Mouse (Mus musculus) frontal cortex, adult (tissue): Measurements from ENCODE around the gene Nrxn3.

ENCODE experiments used
- ATAC-seq: cut with Nextera tagmentation; 2 replicates; pipeline ENCODE4 v1.9.2; 2017; ENCODE audit warnings: mild to moderate bottlenecking, moderate library complexity, mixed read lengths; ENCODE audit not compliant: low TSS enrichment

The Nrxn3 gene

DNA sequence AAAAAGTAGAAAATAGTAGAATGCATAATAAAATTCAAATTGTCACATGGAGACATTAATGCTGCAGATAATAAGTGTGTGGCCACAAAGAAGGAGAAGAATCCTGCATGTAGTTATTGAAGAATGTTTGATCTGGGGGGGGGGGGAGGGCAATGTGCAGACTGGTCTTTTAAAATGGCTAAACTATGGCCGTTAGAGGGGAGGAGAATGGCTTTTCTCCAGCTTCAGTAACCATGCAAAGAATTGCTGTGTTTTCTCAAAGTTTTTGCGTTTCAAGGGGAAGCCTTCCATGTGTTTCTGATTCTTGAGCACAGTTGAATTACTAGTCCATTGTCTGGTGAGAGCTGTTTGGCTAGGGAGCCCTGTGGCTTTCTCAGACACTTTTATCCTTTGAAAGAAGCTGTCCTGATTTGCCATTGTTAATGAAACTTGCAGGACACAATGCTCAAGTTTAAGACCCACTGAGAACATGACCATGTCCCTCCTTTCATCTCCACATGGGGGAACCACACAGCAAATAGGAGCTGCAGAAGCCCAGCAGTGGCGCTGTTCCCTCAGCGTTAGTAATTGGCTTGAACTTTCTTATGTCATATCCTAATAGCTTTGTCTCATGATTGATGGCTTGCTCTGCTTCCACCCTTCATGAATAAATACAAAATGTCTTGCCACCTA lies 808.1 kb downstream of the Nrxn3 start:
- ATAC-seq, result no peak

DNA sequence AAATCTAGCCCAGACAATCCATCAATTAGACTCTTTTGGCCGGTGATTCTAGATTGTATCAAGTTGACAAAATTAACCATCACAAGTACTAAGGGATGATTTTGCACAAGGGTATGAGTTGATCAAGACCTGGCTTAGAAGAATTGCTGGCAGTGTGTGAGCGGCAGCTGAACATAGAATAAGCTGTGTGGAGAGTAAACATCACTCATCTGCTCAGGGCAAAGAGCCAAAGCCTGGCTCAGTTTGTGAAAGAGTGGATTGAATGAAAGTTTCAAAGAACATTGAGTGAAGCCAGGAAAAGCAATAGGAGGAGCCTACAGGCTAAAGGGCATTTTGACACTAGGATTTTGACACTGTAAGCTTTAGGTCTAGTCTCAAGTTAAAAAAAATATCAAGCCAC lies 828.6 kb downstream of the Nrxn3 start:
- ATAC-seq, result 0 out of 2 replicates have a peak, but pooled peaks have one; percentile 47

DNA sequence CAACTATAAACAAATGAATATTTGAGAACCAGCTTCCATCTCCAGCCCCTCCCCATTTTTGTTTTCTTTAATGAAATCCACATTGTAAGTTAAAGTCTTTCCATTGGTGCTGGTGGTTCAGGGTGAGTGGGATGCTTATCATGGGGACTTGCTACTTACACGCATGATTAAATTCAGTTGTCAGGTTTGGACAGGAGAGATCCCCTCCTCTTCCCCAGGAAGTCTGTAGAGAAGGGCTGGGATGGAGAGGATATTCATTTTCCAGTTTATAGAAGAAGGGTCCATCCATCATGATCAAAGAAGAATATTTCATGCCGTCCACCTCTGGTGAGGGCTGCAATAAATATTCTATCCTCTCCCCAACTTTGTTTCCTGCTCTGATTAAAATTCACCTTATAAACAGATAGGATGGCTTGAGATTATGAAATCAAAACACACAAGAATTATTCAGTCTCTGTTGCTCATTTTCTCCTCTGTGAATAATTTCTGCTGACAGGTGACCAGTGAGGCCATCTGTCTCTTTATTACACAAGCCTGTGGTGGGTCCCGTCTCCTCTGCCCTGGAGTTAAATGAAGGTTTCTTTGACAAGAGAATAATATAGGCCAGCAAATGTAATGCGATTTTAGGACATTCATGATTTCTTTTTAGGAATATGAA lies 830.7 kb downstream of the Nrxn3 start:
- no peak for ATAC-seq

DNA sequence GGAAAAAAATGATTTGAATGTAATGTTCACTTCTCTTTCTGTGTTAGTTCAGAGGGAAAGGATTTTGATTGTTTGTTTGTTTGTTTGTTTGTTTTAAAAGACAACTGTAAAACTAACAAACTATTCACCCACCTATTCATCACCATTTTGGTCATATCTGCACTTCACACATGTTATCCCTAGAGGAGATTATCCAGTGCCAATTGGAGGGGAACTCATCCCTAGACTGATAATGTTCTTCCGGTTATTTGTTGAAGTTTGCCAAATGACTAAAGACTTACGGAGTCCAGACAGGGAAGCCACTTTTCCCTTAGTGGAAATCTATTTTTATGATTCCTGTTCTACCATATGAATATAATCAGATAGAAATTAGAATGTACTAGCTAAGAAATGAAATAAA lies 831.5 kb downstream of the Nrxn3 start:
- ATAC-seq, result no peak

DNA sequence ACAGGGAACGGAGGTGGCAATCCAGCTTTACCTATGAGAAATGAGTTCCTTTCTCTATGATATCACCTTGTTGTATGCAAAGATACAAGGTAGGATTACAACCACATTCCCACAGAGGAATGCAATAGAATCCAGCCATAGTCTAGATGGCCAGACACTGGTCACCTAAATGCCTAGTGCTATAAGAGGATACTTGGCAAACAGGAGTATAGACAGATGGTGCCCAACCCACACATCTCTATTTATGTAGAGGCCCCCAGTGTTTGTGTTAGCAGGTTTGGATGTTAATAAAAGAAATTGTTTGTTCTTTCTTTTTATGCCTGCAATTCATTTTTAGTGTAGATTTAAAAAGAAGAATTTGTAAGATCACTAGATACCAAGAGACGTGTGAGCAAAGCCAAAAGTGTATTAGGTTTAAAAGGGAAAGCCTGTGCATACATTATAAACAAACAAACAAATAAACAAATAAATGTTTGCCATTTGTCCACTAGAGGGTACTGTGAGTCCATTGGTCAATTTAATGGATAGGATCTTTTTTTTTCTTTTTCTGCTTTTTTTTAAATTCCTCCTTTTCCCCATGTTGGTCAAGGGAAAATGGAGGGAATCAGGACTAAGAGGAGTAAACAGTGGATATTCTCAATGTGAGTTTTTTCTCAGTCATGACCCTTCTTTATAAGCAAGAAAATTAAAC lies 832.2 kb downstream of the Nrxn3 start:
- no peak for ATAC-seq

DNA sequence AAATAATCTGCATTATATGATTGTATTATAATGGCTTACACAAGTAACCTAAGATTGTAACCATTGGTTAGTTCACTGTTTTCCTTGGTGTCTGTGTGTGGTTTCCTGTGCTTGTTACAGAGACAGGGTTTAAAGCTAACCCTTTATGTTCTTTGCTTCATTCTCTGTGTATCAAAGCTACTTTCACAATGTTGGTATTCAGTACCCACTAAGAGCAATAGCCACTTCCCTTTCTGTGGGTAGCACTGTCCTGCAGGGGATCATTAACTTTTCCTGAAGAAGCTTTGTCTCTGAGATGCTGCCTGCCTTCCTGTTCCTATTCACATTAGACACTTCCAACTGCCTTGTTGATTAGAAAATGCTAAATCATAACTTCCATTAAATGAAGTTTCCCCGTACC lies 836.2 kb downstream of the Nrxn3 start:
- ATAC-seq, result no peak

DNA sequence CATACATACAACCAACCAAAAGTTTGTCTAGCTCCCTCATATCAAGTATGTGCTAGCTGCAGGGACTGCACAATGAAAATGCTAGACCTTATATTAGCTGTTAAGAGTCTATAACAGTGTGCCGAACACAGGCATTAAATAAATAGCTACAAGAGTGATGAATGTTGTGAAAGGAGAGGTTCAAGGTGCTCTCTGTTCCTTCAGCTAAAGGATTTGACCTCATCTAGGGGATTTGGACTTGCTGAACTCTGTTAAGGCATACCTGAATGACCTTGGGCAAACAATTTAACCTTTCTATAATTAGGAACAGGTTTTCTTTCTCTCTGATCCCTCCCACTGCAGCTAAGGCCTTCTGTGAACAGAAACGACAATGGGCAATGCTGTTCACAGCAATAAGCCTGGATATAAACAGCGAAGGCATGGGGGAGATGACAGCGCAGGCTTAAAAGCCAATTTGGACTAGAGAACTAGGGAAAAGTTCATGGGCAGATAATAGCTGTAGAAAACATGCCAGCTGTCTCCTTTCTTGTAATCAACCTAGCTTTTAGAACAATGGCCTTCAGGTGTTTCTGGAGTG lies 839.4 kb downstream of the Nrxn3 start:
- no peak for ATAC-seq

DNA sequence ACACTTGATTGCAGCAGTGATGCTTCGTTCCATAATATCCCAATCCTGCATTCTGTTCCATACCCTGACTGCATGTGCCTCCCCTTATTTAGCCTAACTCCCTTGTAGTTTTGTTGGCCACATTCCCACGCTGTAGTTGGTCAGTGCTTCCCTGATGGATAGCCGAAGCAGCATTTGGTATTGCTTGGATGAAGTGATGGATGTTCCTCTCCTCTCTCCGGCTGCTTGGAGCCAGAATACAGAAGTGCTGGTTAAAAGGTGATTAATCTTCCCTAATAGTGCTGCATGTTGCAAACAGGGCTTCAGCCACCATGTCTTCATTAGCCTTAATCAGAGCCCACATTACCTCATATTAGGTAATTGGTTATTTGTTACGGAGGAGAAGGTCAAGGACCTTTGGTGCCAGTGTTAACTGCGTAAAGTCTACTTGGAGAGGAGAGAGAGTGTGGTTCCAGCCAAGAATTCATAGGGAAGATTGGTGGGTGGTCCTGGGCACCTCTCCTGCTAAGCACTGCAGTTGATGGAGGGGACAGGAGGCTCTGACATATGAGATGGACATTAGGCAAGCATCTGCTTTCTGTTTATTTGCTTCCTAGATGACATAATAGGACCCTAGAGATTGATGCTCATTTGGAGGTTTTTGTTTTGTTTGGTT lies 846.2 kb downstream of the Nrxn3 start:
- ATAC-seq, result no peak

DNA sequence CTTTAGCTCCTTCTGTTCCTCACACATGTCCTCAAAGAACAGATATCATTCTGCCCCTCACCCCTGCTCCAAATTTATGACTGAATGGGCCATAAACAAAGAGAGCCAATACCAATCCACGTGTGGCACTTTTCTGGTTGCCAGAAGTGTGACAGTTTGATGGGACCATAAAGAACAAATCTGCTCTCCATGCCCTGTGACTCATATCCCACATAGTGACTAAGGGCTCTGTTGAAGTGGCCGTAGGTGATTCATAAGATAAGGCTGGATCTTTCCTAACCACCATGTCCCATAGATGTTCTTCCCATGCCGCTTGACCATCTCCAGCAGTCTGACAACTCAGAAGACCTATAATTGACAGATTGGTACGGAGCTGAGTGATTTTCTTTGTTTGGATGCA lies 869.8 kb downstream of the Nrxn3 start:
- ATAC-seq, result no peak

DNA sequence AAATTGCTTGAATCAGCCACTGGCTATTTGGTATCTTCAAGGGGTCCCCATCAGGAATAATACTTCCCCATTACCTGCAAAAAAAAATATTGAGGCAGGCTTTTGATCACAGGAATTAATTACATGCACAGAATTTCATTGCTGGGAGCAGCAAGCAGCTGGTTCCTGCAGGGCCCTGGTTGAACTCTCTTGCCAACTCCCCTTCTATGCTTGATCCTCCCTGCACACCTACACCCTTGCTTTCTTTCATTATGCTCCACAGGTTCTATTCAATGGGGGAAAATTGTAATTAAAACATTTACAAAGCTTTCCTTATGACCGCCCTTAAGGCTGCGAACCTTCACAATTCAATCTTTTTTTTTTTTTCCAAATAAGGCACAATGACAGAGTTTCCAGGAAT lies 891.0 kb downstream of the Nrxn3 start:
- no peak for ATAC-seq

DNA sequence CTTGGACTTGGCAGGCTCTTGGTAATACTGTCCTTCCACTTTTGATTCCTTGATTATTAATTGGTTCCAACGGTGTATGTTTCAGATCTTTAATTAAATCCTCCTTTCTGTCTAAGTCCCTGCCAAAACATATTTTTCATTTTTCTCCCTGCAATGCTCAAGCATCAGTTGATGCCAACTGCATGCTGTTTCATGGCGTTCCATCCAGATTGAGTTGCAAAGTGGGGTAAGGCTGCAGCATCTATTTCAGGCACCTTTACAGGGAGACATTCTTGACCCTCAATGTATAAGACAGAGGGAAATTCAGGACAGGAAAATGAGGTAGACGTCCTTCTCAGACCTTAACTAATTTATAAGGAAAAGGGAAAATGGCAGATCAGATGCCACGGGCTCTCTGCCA lies 903.1 kb downstream of the Nrxn3 start:
- no peak for ATAC-seq

DNA sequence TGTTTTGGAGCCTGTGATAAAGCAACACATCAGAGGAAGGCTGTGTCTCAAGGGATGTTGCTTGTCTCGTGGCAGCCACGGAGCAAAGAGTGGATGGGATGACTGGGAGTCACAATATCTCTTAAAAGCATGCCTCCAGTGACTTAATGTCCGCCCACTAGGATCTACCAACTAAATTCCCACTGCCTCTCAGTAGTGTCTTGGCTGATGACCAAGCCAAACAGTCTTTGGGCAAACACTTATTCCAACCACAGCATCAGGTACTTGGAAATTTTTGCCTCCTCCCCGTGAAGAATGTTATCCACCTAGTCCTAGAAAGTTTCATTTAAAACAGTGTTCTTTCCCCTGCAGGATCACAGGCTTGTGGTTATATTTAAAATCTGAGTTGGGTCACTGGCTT lies 917.4 kb downstream of the Nrxn3 start:
- no peak for ATAC-seq

DNA sequence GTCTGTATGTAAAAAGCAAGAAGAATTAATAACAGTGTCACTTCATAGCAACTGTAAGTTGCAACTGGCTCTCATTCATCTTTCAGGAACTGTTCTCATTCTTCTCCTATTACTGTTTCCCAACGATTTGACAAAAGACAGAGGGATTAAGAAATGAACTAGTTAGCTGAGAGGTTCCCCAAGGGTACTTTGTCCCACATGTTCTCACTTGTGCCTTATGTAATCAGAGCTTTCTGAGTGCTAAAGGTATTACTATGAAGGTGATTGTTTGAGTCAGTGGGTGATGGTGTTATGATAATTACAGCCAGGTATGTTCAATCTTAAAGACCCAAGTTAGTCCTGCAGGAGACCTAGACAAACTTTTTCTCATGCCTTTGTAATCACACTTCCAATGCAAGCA lies 918.8 kb downstream of the Nrxn3 start:
- no peak for ATAC-seq

DNA sequence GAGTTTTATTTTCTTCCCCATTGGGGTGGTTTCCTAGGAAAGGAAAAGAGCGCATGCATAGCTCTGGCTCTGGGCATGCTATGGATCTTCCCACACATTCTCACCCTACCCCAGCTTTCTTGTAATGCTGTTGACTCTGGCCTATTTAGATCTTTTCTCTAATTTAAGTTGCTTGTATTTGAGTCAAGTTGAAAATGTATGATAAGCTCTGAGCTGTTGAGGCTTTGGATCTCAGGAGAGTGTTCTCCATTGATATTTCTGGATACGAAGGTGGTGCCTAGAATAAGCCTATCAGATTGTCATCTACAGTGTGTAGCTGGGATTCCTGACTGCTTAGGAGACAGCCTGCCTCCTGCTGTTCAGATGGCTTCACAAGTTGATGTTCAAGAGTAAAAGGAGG lies 930.5 kb downstream of the Nrxn3 start:
- ATAC-seq, result peak; percentile 92

DNA sequence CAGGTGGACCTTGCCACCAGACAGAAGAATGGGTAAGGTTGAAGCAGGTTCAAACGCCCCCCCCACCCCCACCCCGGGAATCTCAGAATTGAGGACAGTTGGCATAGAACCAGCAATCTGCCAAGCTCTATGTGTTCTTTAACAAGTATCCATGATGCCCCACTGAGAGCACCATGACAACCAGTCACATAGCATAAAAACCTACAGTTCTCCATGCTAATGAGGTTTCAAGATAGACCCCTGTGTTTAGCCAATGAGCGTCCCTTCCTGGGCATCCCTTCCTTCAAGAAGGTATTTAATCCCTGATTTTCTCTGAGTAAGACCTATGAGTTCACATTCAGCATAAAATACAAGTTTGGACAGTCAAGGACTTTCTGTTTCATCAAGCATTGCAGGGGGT lies 938.5 kb downstream of the Nrxn3 start:
- no peak for ATAC-seq

DNA sequence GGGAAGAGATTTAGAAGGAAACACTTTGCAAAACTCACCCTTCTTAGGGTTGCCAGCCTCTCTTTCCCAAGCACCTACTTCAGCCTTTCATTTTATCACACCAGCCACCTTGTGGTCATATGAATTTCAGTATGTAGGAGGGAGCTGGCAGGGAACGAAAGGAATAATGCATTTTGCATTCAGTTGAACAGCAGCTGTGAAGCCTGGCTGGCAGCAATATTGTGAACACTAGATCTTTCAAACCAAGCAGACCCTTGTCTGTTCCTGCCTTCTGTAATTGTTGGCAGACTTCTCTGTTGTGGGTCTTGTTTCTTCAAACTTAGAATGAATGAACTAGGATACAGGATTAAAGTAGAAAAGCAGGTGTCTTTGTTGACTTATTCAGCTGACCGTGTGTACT lies 946.2 kb downstream of the Nrxn3 start:
- ATAC-seq, result peak; percentile 83

DNA sequence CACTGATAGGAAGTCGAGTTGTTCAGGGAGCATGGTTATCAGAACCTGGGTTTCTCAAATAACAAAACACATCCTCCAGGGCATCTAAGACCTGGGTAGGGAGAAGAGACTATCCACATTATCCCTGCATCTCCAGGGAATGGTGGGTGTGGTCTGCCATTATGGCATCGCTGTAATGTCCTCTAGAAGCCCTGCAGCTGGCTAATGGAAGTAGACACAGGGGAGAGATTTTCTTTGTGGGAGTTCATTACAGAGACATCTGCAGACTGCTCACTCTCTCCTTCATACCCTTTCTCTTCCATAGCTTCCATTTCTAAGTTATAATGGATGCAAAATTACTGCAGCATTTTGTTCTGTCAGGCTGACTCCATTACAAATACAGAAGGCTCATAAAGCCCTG lies 950.1 kb downstream of the Nrxn3 start:
- no peak for ATAC-seq

DNA sequence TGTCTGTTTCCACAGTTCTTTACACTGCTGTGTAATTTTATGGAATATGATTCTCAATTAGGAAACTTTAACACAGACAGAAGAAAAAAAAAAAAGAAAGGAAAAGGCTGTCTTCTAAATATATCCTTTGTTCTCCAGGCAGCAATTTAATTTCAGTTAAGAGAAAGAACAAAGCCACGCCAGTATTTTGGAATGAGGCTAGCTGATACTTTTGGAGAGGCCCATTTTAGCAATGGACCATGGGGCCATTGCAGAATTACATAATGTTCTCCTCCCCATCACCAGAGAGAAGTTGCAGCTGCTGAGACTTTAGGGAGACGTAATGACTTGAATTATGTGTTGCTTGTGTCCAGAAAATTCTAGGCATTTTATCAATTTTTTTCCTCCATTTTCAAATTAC lies 963.0 kb downstream of the Nrxn3 start:
- peak; percentile 82 for ATAC-seq

DNA sequence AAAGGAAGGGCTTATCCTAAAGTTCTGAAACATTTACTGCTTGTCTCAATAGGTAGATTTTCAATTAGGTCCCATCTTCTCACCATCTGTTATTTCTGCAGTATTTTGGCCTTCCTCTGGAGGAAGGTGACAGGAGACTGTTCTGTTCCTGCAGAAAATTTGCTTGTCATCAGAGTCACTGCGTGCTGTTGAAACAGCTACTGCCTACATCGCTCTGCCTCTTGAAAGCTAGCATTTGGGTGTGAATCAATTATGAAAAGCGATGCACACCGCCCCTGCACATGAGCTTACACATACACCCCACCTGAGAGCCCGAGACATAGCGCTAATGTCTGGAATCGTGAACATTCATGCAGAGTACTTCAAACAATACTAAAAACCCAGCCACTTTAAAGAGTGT lies 966.4 kb downstream of the Nrxn3 start:
- peak; percentile 71 for ATAC-seq

DNA sequence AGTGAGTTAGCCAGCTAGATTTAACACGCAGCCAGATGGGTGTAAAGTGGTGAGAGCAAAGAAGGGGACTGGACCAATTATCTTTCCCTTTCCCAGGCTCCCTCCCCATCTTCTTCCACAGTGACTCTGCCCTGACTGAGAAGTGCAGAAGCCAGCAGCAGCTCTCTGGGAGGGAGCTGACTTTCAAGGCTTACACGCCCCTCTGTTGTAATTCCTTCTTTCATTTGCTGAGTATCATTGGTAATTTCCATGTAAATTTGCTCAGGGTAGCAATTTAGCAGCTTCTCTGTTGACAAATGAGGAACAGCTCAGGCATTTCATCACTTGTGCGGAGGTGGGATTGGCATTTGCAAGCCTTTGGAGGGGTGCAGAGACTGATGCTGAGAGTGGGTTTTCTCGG lies 976.8 kb downstream of the Nrxn3 start:
- ATAC-seq, result peak; percentile 91

DNA sequence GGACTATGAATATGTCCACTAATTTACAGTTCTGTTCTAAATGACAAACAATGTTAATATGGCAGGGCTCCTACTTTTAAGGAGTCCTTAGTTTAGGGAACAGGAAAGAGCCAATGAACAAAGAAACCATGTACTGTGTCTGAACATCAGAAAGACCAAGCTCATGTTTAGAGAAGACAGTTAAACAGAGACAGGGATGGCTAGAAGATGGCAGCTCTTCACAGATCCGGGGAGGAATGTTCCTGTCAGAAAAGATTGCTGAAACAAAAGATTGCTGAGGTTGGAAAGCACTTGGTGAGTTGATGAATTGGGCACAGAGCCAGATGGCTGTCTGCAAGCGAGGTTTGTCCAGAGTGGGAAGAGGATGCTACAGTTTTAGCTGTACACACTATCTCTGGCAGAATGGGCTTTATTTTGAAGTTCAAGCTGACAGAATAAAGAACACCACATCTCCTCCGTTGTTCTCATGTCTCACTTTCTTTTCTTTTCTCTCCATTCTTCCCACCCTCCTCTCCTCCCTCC lies 978.3 kb downstream of the Nrxn3 start:
- ATAC-seq, result peak; percentile 27; the same call in 1 of the 2 replicates

DNA sequence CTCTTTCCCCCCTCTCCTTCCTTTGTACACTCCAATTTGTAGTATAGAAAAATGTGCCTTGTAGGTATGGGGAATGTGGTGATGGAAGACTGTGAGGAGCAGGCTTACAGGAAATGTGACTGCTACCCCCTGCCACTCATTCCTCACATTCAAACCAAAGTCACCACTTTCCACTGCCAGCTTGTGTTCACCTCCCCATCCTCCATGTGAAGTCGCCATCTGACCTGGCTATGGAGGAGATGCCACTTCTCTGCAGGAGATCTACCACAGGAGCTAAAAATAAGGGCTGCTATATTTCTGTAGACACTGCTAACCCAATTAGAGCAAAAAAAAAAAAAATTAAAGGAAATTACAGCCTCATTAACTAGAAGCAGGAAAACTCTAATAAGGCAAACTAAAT lies 980.3 kb downstream of the Nrxn3 start:
- no peak for ATAC-seq
